Mouse (Mus musculus) left cerebral cortex, postnatal 36 days (tissue): Measurements from ENCODE around the gene Rwdd2a. TPM values are rescaled to one million over a fixed set of nuclear protein-coding genes. Genes with fewer than 3 reads are reported as not detected.
"Not testable (repeated sequence)": the region's sequence is repeated elsewhere in the genome, so short reads cannot be mapped to it uniquely, and the experiment has no call there.

Source experiments
- DNase-seq, 2 experiments: peaks; one replicate each; pipeline ENCODE4 v3.0.0; 2021 to 2022; ENCODE audit warnings: low spot score in 2 of 2, mixed read lengths in 1 of 2
- intact Hi-C: fragments of 180-260 bp; cut with DNase I; formaldehyde crosslinking; loops from one replicate; pipeline ENCODE4 v1.15.1; 2025
- total RNA-seq, 2 experiments: library from RNA; stranded (reverse); gene quantifications; 2 replicates each; pipeline ENCODE4 v1.2.3; 2021

Rwdd2a gene
- total RNA-seq, 2 experiments from 2014 or later, result 26.0 to 27.9 TPM

DNA sequence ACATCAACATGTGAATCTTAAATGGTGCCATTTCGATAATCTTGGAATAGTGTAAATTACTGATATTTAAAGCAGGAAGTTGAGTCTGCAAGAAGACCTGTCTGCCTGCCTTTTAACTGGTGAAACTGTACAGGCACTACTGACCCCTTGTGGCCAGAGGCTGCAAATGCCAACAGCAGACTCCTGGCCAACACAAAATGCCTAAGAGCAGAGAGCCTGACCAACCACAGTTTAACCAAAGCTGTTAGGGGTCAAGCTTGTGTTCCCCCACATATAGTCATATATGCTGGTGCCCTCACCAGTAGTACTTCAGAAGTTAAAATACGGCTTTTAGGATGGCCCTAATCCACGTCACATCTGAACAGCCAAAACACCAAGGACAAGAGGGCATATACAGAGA, 11.9 kb downstream of the Rwdd2a start:
- peak; percentile 47 to 57 for DNase-seq
- intact Hi-C loops, result no loop called here

GRCm38 (mm10) chr9:86587019-86587795, 15.4 kb downstream of the Rwdd2a start:
- intact Hi-C loops, result no loop called here
- DNase-seq, result no peak

DNA sequence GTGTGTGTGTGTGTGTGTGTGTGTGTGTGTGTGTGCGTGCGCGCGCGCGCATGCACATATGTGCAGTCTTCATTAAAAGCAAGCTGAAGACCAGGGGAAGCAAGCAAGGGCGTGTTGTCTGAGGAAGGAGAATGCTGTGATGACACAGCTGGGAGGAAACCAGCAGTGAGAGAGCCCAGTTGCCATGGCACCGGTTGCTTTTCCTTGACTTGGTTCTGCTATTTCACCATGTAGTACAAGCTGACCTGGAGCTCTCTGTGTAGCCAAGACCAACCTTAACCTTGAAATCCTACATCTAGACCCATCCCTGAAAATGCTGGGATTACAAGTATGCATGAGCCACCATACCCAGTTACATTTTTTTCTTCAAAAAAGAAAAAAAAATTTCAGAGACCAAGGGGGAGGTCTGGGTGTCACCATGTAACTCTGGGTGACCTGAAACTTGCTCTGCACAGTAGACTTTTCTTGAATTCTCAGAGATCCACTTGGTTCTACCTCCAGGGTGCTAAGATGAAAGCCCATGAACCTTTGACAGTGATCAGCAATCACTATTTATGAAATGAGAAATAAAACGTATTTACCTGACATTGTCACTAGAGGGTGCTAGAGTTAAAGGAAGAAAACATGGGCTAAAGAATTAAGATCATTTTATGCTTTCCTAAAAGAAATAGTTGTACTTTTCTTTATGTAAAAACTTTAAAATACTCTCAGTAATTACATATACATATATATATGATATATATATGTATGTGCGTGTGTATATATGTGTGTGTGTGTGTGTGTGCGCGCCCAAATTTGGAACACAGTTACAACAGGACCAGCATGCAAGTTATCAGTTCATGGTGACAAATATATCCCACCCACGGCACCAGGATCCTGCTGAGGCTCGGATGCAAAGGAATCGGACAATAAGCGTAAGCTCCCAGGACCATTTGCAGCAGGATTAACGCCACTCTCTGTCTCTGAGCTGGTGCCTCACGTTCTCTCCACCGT, 21.2 kb downstream of the Rwdd2a start:
- intact Hi-C loops, result loop anchor here (1.0 to 10.0 kb wide), 3 partner anchors 153 to 432 kb away; partner anchors contain the start of gene Cyb5r4
- peak; percentile 37 to 45 for DNase-seq

DNA sequence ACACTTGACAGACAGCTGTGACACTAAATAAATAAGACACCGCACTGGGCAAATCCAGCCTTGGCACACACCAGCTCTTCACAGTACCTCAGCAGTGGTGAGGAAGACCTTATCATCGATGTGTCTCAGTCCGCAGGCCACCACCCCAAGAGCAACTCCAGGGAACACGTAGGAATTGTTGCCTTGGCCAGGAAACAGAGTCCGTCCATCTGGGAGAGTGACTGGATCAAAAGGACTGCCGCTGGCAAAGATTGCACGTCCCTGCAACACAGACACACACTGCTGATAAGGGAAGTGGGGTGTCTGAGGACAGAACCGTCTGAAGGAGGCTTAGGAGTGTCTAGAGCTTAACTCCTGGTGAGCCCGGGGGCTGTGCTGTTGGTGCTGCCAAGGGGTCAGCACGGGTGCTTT, 22.6 kb downstream of the Rwdd2a start:
- intact Hi-C loops, result loop anchor here (5.0 to 10.0 kb wide), 2 partner anchors 208 to 430 kb away; partner anchors contain the start of gene Cyb5r4
- not testable (repeated sequence) for DNase-seq

GRCm38 (mm10) chr9:86596983-86597382, 25.2 kb downstream of the Rwdd2a start:
- intact Hi-C loops, result loop anchor here (10.0 kb wide), 1 partner anchor 428 kb away; the partner anchor contains the start of gene Cyb5r4

DNA sequence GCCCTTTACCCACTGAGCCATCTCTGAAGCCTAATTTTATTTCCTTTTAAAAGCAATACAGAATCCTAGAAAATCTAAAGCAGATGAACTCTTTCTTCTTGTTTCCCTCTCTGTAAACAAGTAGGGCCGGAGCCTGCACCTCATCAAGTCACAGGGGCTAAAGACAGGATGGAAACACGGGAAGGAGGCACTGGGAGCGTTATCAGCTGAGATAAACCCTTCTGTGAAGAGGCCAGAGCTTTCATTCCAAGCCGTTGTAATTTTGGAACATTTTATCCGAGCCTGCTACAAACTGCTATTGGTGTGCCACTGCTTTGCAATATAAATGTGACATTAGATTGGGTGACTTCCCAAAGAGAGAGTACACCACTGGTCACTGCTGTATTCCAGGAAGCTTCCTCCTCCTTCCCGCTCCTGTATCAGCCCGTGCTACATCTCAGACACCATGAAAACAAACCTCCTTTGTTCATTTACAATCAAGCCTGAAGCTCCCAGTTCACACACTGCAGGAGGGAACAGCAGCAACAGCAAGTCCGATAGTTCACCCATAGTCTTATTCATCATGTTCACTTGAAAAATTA, 28.0 kb downstream of the Rwdd2a start:
- intact Hi-C loops, result loop anchor here (10.0 kb wide), 1 partner anchor 425 kb away; the partner anchor contains the start of gene Cyb5r4
- DNase-seq, result no peak

More at GRCm38 (mm10) chr9:86596983-86597382, 25.2 kb downstream of the Rwdd2a start:
- DNase-seq, result not testable (repeated sequence)

DNA sequence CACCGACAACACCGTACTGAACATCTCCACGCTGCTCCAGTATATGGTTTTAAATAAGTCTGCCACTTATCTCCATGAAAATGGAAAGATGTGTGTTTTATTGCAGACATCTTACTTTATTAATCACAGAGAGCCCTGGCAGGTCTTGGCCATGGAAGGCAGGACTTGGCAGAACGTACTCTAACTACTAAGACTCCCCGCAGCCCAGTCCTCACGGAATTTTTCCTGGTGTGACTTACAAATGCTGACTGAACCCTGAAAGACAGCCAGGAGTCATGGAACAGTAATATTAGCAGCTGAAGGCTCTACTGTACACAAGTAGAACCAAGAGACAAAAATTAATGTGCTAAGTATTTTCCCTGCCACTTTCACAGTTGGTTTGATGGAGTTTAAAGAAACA, 34.0 kb downstream of the Rwdd2a start:
- intact Hi-C loops, result no loop called here
- DNase-seq, result no peak

DNA sequence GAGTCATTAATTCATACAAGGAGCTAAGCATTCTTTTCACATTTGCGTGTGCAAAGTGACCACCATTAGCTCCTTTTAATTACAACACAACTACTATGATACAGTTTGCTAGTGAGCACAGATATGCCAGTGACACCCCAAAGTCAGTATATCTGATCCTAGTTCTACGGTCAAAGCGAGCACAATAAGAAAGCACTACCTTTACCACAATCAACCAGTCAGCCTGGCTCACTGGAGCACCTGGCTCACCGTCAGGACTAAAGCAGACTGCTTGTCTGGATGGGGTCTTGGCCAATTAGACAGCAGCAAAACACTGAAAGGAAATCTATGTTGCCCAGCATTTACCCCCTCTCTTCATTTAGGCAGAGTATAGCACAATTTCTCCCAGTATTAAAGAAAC, 40.3 kb downstream of the Rwdd2a start:
- intact Hi-C loops, result no loop called here
- no peak for DNase-seq

- intact Hi-C loops, result no loop called here
- no peak for DNase-seq
Measured at GRCm38 (mm10) chr9:86615765-86616164, 44.0 kb downstream of the Rwdd2a start.

GRCm38 (mm10) chr9:86617837-86618492, 46.2 kb downstream of the Rwdd2a start:
- no peak for DNase-seq

DNA sequence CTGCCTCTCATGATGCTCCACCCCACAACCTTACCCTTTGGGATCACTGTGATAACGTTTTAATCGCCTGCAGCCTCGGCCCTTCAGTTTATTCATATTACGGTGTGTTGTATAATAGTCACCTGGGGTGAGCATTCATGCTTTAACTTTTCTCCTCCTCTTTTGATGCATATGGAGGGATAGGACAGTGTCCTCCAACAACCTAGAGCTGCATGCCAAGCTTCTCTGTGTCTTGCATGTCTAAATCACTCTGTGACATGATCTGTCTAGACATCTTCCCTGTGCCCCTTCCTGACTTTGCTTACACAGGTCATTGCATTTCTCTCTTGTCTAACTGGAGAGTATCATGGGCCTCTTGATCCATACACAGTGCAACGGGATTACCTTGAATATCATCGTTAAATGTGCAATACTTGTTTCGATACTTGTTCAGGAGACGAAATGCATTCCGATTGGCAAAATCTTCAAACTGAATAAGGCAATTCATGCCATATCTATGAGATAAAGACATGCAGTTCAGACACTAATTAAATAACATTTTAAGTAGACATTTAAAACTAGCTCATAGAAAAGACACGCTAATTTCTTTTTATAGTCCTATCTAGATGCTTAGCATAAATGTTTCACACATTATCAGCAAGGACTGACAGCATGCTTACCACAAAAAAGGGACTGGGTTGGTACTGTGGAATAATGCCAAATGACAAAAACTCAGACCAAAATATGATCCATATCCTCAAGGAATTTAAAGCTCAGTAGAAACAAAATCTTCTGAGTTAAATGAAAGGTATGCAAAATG, 47.7 kb downstream of the Rwdd2a start:
- no peak for DNase-seq
- intact Hi-C loops, result no loop called here

More at GRCm38 (mm10) chr9:86617837-86618492, 46.2 kb downstream of the Rwdd2a start:
- intact Hi-C loops, result no loop called here

DNA sequence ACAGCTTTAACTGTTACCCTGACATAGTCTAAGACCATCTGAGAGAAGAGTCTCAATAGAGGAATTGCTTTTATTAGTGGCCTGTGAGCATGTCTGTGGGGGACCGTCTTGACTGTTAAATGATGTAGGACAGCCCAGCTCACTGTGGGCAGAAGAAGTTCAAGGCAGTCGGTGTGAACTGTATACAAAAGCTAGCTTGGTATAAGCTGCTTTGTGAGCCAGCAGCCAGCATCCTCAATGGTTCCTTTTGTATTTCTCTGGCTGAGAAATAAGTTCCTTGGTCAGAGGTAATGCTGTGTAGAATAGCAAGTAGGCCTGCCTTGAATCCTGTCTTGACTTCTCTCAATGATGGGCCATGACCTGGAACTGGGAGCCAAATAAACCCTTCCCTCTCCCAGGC, 50.3 kb downstream of the Rwdd2a start:
- intact Hi-C loops, result no loop called here
- no peak for DNase-seq

GRCm38 (mm10) chr9:86624039-86624438, 52.2 kb downstream of the Rwdd2a start:
- DNase-seq, result peak in 1 of 2 experiments; percentile 18
- intact Hi-C loops, result no loop called here

Other genes with a start within 250 kb of the Rwdd2a start
- gene Ube2cbp, start 107.0 kb upstream of the Rwdd2a start, total RNA-seq, result 1 to 10 TPM; 4.1 to 4.6 TPM
- 10 to 100 TPM; 52.6 to 60.9 TPM for gene Dop1a, start 104.8 kb upstream of the Rwdd2a start, total RNA-seq
- gene Pgm3, start 149 bp upstream of the Rwdd2a start, total RNA-seq, result 10 to 100 TPM; 18.0 to 18.3 TPM
- gene Me1, start 124.0 kb downstream of the Rwdd2a start, total RNA-seq, result 10 to 100 TPM; 46.3 to 57.0 TPM
- gene Prss35, start 171.7 kb downstream of the Rwdd2a start, total RNA-seq, result 1 to 10 TPM; 2.3 to 3.6 TPM